Mouse (Mus musculus) hindbrain, embryonic 10.5 days (tissue): ENCODE measurements around the gene Lingo1. TPM values are rescaled to one million over a fixed set of nuclear protein-coding genes. Genes with fewer than 3 reads are reported as not detected.

Experiments
- DNase-seq: peaks from one replicate; pipeline ENCODE4 v3.0.0-alpha.2; 2017; ENCODE audit warnings: low spot score
- H3K27ac ChIP-seq: fragments of 300-500 bp; sonication (generic); 2 replicates; pipeline ENCODE4 v1.5.1; 2016; ENCODE audit warnings: mild to moderate bottlenecking, moderate library complexity
- H3K27me3 ChIP-seq: fragments of 300-500 bp; sonication (generic); 2 replicates; pipeline ENCODE4 v1.6.1; 2016; ENCODE audit warnings: mild to moderate bottlenecking; ENCODE audit not compliant: poor library complexity, insufficient read depth, severe bottlenecking
- H3K36me3 ChIP-seq: fragments of 300-500 bp; sonication (generic); 2 replicates; pipeline ENCODE4 v1.6.1; 2016; ENCODE audit warnings: mild to moderate bottlenecking, moderate library complexity
- H3K4me1 ChIP-seq: fragments of 300-500 bp; sonication (generic); replicated peaks from 2 replicates; pipeline ENCODE4 v1.6.1; 2016; ENCODE audit warnings: mild to moderate bottlenecking
- H3K4me3 ChIP-seq: fragments of 300-500 bp; sonication (generic); 2 replicates; pipeline ENCODE4 v1.5.1; 2016; ENCODE audit warnings: mild to moderate bottlenecking, moderate library complexity
- H3K9me3 ChIP-seq: fragments of 300-500 bp; sonication (generic); 2 replicates; pipeline ENCODE4 v1.6.1; 2016; ENCODE audit warnings: mild to moderate bottlenecking, moderate library complexity
- WGBS: fragments of 180-500 bp; shearing (Covaris S2); methylation state at CpG from one replicate; pipeline ENCODE4 v1.1.7; 2016; 5-methylcytosine and 5-hydroxymethylcytosine counted together
- polyA plus RNA-seq: library from polyadenylated mRNA; unstranded; fragments of >200 nt; fragmentation: Nextera tagmentation; extraction: Ambion mirVana; gene quantifications from 2 replicates; pipeline ENCODE4 v1.2.1, GENCODE M21; 2016

The Lingo1 gene
- polyA plus RNA-seq, 1 experiment from 2014 or later, result 9.9 TPM

GRCm38 (mm10) chr9:56825476-56826213 is 29.4 kb upstream of the Lingo1 start:
- 11% methylated on average over 21 of the region's 21 CpGs for WGBS
- Histone ChIP-seq H3K36me3 (no peaks in the 10 kb centered on the region), H3K4me1 (peaks cover 32% of the 10 kb centered on the region), H3K4me3 (peak overlapping the region; percentile 47), H3K27me3 (peaks cover 31% of the 10 kb centered on the region), H3K27ac (peak overlapping the region; percentile 73), H3K9me3 (no peaks in the 10 kb centered on the region)
- peak; percentile 31 for DNase-seq

GRCm38 (mm10) chr9:56824900-56825299 is 28.6 kb upstream of the Lingo1 start:
- H3K36me3 ChIP-seq, result no peaks in the 10 kb centered on the region
- H3K9me3 ChIP-seq, result no peaks in the 10 kb centered on the region
- peak overlapping the region; percentile 47 for H3K4me3 ChIP-seq
- WGBS, result 6% methylated on average over 3 of the region's 3 CpGs
- no peak overlapping the region for H3K27ac ChIP-seq
- peaks cover 25% of the 10 kb centered on the region for H3K4me1 ChIP-seq
- peaks cover 31% of the 10 kb centered on the region for H3K27me3 ChIP-seq
- DNase-seq, result peak; percentile 31

- Histone ChIP-seq H3K9me3 (no peaks in the 10 kb centered on the region), H3K27me3 (0 out of 2 replicates have a peak, but pooled peaks cover 7% of the 10 kb centered on the region), H3K27ac (no peak overlapping the region), H3K36me3 (no peaks in the 10 kb centered on the region), H3K4me3 (no peak overlapping the region), H3K4me1 (0 out of 2 replicates have a peak, but pooled peaks cover 6% of the 10 kb centered on the region)
- 81% methylated on average over 1 of the region's 1 CpGs for WGBS
- DNase-seq, result no peak
Measured at GRCm38 (mm10) chr9:56810916-56811315, 14.6 kb upstream of the Lingo1 start.

- Histone ChIP-seq H3K36me3 (no peaks in the 10 kb centered on the region), H3K27ac (no peak overlapping the region), H3K4me3 (no peak overlapping the region), H3K9me3 (no peaks in the 10 kb centered on the region), H3K4me1 (0 out of 2 replicates have a peak, but pooled peaks cover 6% of the 10 kb centered on the region), H3K27me3 (0 out of 2 replicates have a peak, but pooled peaks cover 3% of the 10 kb centered on the region)
- no peak for DNase-seq
- 88% methylated on average over 6 of the region's 6 CpGs for WGBS
Measured at GRCm38 (mm10) chr9:56807990-56808389, 11.7 kb upstream of the Lingo1 start.

GRCm38 (mm10) chr9:56803146-56803545 is 6.9 kb upstream of the Lingo1 start:
- Histone ChIP-seq H3K4me1 (0 out of 2 replicates have a peak, but pooled peaks cover under 1% of the 10 kb centered on the region), H3K27me3 (peaks cover 18% of the 10 kb centered on the region), H3K27ac (no peak overlapping the region), H3K4me3 (no peak overlapping the region), H3K36me3 (no peaks in the 10 kb centered on the region), H3K9me3 (no peaks in the 10 kb centered on the region)
- 89% methylated on average over 7 of the region's 7 CpGs for WGBS
- no peak for DNase-seq

- H3K4me3 ChIP-seq, result no peak overlapping the region
- no peak overlapping the region for H3K27ac ChIP-seq
- H3K27me3 ChIP-seq, result peaks cover 69% of the 10 kb centered on the region
- no peaks in the 10 kb centered on the region for H3K9me3 ChIP-seq
- WGBS, result 17% methylated on average over 5 of the region's 5 CpGs
- H3K36me3 ChIP-seq, result no peaks in the 10 kb centered on the region
- peak; percentile 67 for DNase-seq
- peaks cover 19% of the 10 kb centered on the region for H3K4me1 ChIP-seq
Measured at GRCm38 (mm10) chr9:56797876-56798275, 1.6 kb upstream of the Lingo1 start.

- peak; percentile 60 for DNase-seq
- Histone ChIP-seq H3K4me3 (peak overlapping the region; percentile 56), H3K36me3 (no peaks in the 10 kb centered on the region), H3K9me3 (no peaks in the 10 kb centered on the region), H3K27me3 (peaks cover 73% of the 10 kb centered on the region), H3K4me1 (peaks cover 22% of the 10 kb centered on the region), H3K27ac (peak overlapping the region; percentile 36)
- WGBS, result under 1% methylated on average over 41 of the region's 41 CpGs
Measured at GRCm38 (mm10) chr9:56796656-56797131, 426 bp upstream of the Lingo1 start.

- no peak overlapping the region for H3K4me3 ChIP-seq
- no peaks in the 10 kb centered on the region for H3K9me3 ChIP-seq
- peaks cover 45% of the 10 kb centered on the region for H3K27me3 ChIP-seq
- H3K36me3 ChIP-seq, result no peaks in the 10 kb centered on the region
- no peak for DNase-seq
- H3K4me1 ChIP-seq, result peaks cover 24% of the 10 kb centered on the region
- H3K27ac ChIP-seq, result no peak overlapping the region
- 86% methylated on average over 11 of the region's 11 CpGs for WGBS
Measured at GRCm38 (mm10) chr9:56791696-56792261, 4.5 kb downstream of the Lingo1 start.

- no peaks in the 10 kb centered on the region for H3K27me3 ChIP-seq
- H3K4me3 ChIP-seq, result no peak overlapping the region
- no peaks in the 10 kb centered on the region for H3K36me3 ChIP-seq
- no peaks in the 10 kb centered on the region for H3K9me3 ChIP-seq
- H3K4me1 ChIP-seq, result peaks cover 10% of the 10 kb centered on the region; the same call in 1 of the 2 replicates
- WGBS, result 83% methylated on average over 10 of the region's 10 CpGs
- no peak overlapping the region for H3K27ac ChIP-seq
- DNase-seq, result no peak
Measured at GRCm38 (mm10) chr9:56784576-56784975, 11.7 kb downstream of the Lingo1 start.

- Histone ChIP-seq H3K36me3 (no peaks in the 10 kb centered on the region), H3K4me3 (no peak overlapping the region), H3K27ac (peak overlapping the region; percentile 75), H3K4me1 (peaks cover 25% of the 10 kb centered on the region), H3K27me3 (peaks cover 9% of the 10 kb centered on the region), H3K9me3 (no peaks in the 10 kb centered on the region)
- DNase-seq, result peak; percentile 18
- whole genome bisulfite sequencing, result 58% methylated on average over 11 of the region's 11 CpGs
Measured at GRCm38 (mm10) chr9:56776881-56777801, 19.1 kb downstream of the Lingo1 start.

- DNase-seq, result no peak
- Histone ChIP-seq H3K36me3 (no peaks in the 10 kb centered on the region), H3K27ac (no peak overlapping the region), H3K4me3 (no peak overlapping the region), H3K27me3 (peaks cover 9% of the 10 kb centered on the region), H3K9me3 (no peaks in the 10 kb centered on the region), H3K4me1 (peaks cover 20% of the 10 kb centered on the region)
- WGBS, result 82% methylated on average over 7 of the region's 7 CpGs
Measured at GRCm38 (mm10) chr9:56775161-56775934, 20.9 kb downstream of the Lingo1 start.

GRCm38 (mm10) chr9:56774231-56774630 is 22.0 kb downstream of the Lingo1 start:
- Histone ChIP-seq H3K27me3 (peaks cover 9% of the 10 kb centered on the region), H3K4me3 (no peak overlapping the region), H3K36me3 (no peaks in the 10 kb centered on the region), H3K27ac (no peak overlapping the region), H3K4me1 (peaks cover 20% of the 10 kb centered on the region), H3K9me3 (no peaks in the 10 kb centered on the region)
- WGBS, result 44% methylated on average over 6 of the region's 6 CpGs
- DNase-seq, result peak; percentile 57
